Mouse (Mus musculus): Measurements from ENCODE around the gene Asb11.
A peak's percentile ranks its signal among the peaks of the same experiment; 100 is the strongest.

The Asb11 gene

GRCm38 (mm10) chrX:164436709-164437108 is at the start of gene Asb11:
Gene Asb11 (plus strand): TSS chrX:164436994.
- no peak for DNase-seq (ENCODE audit: extremely low read depth, low read depth, low spot score)

- DNase-seq (ENCODE audit: extremely low read depth, low read depth, low spot score) = no peak
Observed at GRCm38 (mm10) chrX:164394091-164394490, 42.7 kb upstream of the Asb11 start.

GRCm38 (mm10) chrX:164398456-164398855 is 38.3 kb upstream of the Asb11 start:
- no peak for DNase-seq (ENCODE audit: extremely low read depth, low read depth, low spot score)

- no peak for DNase-seq (ENCODE audit: extremely low read depth, low read depth, low spot score)
Observed at GRCm38 (mm10) chrX:164405080-164405649, 31.6 kb upstream of the Asb11 start.

GRCm38 (mm10) chrX:164406133-164407022 is 30.4 kb upstream of the Asb11 start:
- no peak for DNase-seq (ENCODE audit: extremely low read depth, low read depth, low spot score)

- DNase-seq (ENCODE audit: extremely low read depth, low read depth, low spot score) = no peak
Observed at GRCm38 (mm10) chrX:164408301-164408927, 28.4 kb upstream of the Asb11 start.

- no peak for DNase-seq (ENCODE audit: extremely low read depth, low read depth, low spot score)
Observed at GRCm38 (mm10) chrX:164410562-164410961, 26.2 kb upstream of the Asb11 start.

- no peak for DNase-seq (ENCODE audit: extremely low read depth, low read depth, low spot score)
Observed at GRCm38 (mm10) chrX:164416803-164417202, 20.0 kb upstream of the Asb11 start.

- DNase-seq (ENCODE audit: extremely low read depth, low read depth, low spot score) = no peak
Observed at GRCm38 (mm10) chrX:164418008-164418407, 18.8 kb upstream of the Asb11 start.

GRCm38 (mm10) chrX:164419471-164419939 is 17.3 kb upstream of the Asb11 start, which contains the start of gene Piga:
Gene Piga (plus strand): TSS chrX:164419787.
- DNase-seq (ENCODE audit: extremely low read depth, low read depth, low spot score) = peak; percentile 65

- DNase-seq (ENCODE audit: extremely low read depth, low read depth, low spot score) = no peak
Observed at GRCm38 (mm10) chrX:164419955-164420354, 16.8 kb upstream of the Asb11 start.

- no peak for DNase-seq (ENCODE audit: extremely low read depth, low read depth, low spot score)
Observed at GRCm38 (mm10) chrX:164420518-164420917, 16.3 kb upstream of the Asb11 start.

GRCm38 (mm10) chrX:164424821-164425220 is 12.0 kb upstream of the Asb11 start:
- no peak for DNase-seq (ENCODE audit: extremely low read depth, low read depth, low spot score)

GRCm38 (mm10) chrX:164427295-164427694 is 9.5 kb upstream of the Asb11 start:
- no peak for DNase-seq (ENCODE audit: extremely low read depth, low read depth, low spot score)

GRCm38 (mm10) chrX:164428224-164428623 is 8.6 kb upstream of the Asb11 start:
- no peak for DNase-seq (ENCODE audit: extremely low read depth, low read depth, low spot score)

- no peak for DNase-seq (ENCODE audit: extremely low read depth, low read depth, low spot score)
Observed at GRCm38 (mm10) chrX:164430621-164431020, 6.2 kb upstream of the Asb11 start.

- no peak for DNase-seq (ENCODE audit: extremely low read depth, low read depth, low spot score)
Observed at GRCm38 (mm10) chrX:164431133-164431532, 5.7 kb upstream of the Asb11 start.

- DNase-seq (ENCODE audit: extremely low read depth, low read depth, low spot score) = no peak
Observed at GRCm38 (mm10) chrX:164431541-164431940, 5.3 kb upstream of the Asb11 start.

GRCm38 (mm10) chrX:164432682-164433081 is 4.1 kb upstream of the Asb11 start:
- no peak for DNase-seq (ENCODE audit: extremely low read depth, low read depth, low spot score)

GRCm38 (mm10) chrX:164439462-164439861 is 2.7 kb downstream of the Asb11 start:
- no peak for DNase-seq (ENCODE audit: extremely low read depth, low read depth, low spot score)

- no peak for DNase-seq (ENCODE audit: extremely low read depth, low read depth, low spot score)
Observed at GRCm38 (mm10) chrX:164440140-164440539, 3.3 kb downstream of the Asb11 start.

GRCm38 (mm10) chrX:164440703-164441102 is 3.9 kb downstream of the Asb11 start:
- DNase-seq (ENCODE audit: extremely low read depth, low read depth, low spot score) = no peak

Measured in fat pad, adult 2 months (tissue).